Mouse (Mus musculus) E14TG2a.4 (cell line): ENCODE results near the gene Sh3bgrl3.

Source experiments
- CTCF ChIP-seq: conservative IDR thresholded peaks from 2 replicates; pipeline ENCODE4 v1.5.1; 2014; ENCODE audit warnings: low read length
- NANOG ChIP-seq: IDR thresholded peaks from 2 replicates; pipeline ENCODE4 v1.6.1; 2014; ENCODE audit warnings: borderline replicate concordance, low read length, mixed read lengths
- POU5F1 ChIP-seq: IDR thresholded peaks from 2 replicates; pipeline ENCODE4 v1.6.1; 2014; ENCODE audit warnings: low read length, borderline replicate concordance

GRCm38 (mm10) chr4:134157558-134157957 is 29.0 kb upstream of the Sh3bgrl3 start:
- TF ChIP-seq CTCF: no peak
- no peak for TF ChIP-seq POU5F1
- no peak for TF ChIP-seq NANOG
